Mouse (Mus musculus) MEL (cell line): ENCODE measurements around the gene Fyttd1. TPM values are rescaled to one million over a fixed set of nuclear protein-coding genes. Genes with fewer than 3 reads are reported as not detected.

Experiments
- DNase-seq: peaks from one replicate; pipeline ENCODE4 v3.0.0; 2011; ENCODE audit warnings: low read depth, low spot score
- H3K27ac ChIP-seq: 2 replicates; pipeline ENCODE4 v1.5.1; 2012; ENCODE audit warnings: low read depth, mild to moderate bottlenecking, control low read depth, low read length, moderate library complexity; ENCODE audit not compliant: control insufficient read depth
- H3K27me3 ChIP-seq, 2 experiments: fragments of 150-350 bp in 1 of 2; sonication (generic) in 1 of 2; 2 replicates each; pipeline ENCODE4 v1.6.1; 2012; ENCODE audit warnings: low read length in 2 of 2, mild to moderate bottlenecking in 2 of 2, improper control_type of control experiment in 1 of 2, moderate library complexity in 1 of 2; ENCODE audit not compliant: insufficient read depth in 2 of 2, control insufficient read depth in 1 of 2
- H3K36me3 ChIP-seq, 2 experiments: 2 replicates each; pipeline ENCODE4 v1.6.1; 2012 to 2014; ENCODE audit warnings: low read length in 2 of 2, improper control_type of control experiment in 1 of 2, inconsistent platforms in 1 of 2, mild to moderate bottlenecking in 1 of 2; ENCODE audit not compliant: insufficient read depth in 2 of 2, control insufficient read depth in 1 of 2
- H3K4me1 ChIP-seq, 2 experiments: fragments of 150-350 bp in 1 of 2; sonication (generic) in 1 of 2; 2 replicates each; pipeline ENCODE4 v1.6.1; 2012; ENCODE audit warnings: low read length in 2 of 2, improper control_type of control experiment in 1 of 2, mild to moderate bottlenecking in 1 of 2; ENCODE audit not compliant: insufficient read depth in 2 of 2, control insufficient read depth in 1 of 2
- H3K4me3 ChIP-seq, 2 experiments: fragments of 150-350 bp in 1 of 2; sonication (generic) in 1 of 2; 2 replicates each; pipeline ENCODE4 v1.5.1; 2012; ENCODE audit warnings: low read depth in 2 of 2, low read length in 2 of 2, mild to moderate bottlenecking in 2 of 2, moderate library complexity in 2 of 2, control low read depth in 1 of 2, improper control_type of control experiment in 1 of 2; ENCODE audit not compliant: control insufficient read depth in 1 of 2, insufficient read depth in 1 of 2
- H3K79me2 ChIP-seq: 2 replicates; pipeline ENCODE4 v1.6.1; 2012; ENCODE audit warnings: mild to moderate bottlenecking, low read length, moderate library complexity; ENCODE audit not compliant: control insufficient read depth, poor library complexity, insufficient read depth
- H3K9ac ChIP-seq: 2 replicates; pipeline ENCODE4 v1.6.1; 2012; ENCODE audit warnings: low read depth, mild to moderate bottlenecking, control low read depth, low read length, moderate library complexity; ENCODE audit not compliant: control insufficient read depth, poor library complexity, severe bottlenecking
- H3K9me3 ChIP-seq: fragments of 150-350 bp; sonication (generic); replicated peaks from 2 replicates; pipeline ENCODE4 v1.6.1; 2012; ENCODE audit warnings: mild to moderate bottlenecking, low read length, improper control_type of control experiment, moderate library complexity; ENCODE audit not compliant: insufficient read depth
- BHLHE40 ChIP-seq: IDR thresholded peaks from 2 replicates; pipeline ENCODE4 v1.6.1; 2012; ENCODE audit warnings: low read depth, mild to moderate bottlenecking, inconsistent platforms, low read length, improper control_type of control experiment, borderline replicate concordance
- CHD1 ChIP-seq: IDR thresholded peaks from 2 replicates; pipeline ENCODE4 v1.6.1; 2012; ENCODE audit warnings: low read depth, mild to moderate bottlenecking, inconsistent platforms, low read length, improper control_type of control experiment
- CHD2 ChIP-seq: IDR thresholded peaks from 2 replicates; pipeline ENCODE4 v1.6.1; 2011; ENCODE audit warnings: low read length, improper control_type of control experiment
- CTCF ChIP-seq, 3 experiments: IDR thresholded peaks in 2 of 3; conservative IDR thresholded peaks in 1 of 3; 2 replicates each; pipeline ENCODE4 v1.5.1; 2011 to 2012; ENCODE audit warnings: low read length in 3 of 3, low read depth in 2 of 3, mild to moderate bottlenecking in 2 of 3, improper control_type of control experiment in 1 of 3, inconsistent platforms in 1 of 3, mixed read lengths in 1 of 3, moderate library complexity in 1 of 3; ENCODE audit not compliant: control insufficient read depth in 1 of 3, insufficient read depth in 1 of 3, poor library complexity in 1 of 3, severe bottlenecking in 1 of 3
- E2F4 ChIP-seq: IDR thresholded peaks from 2 replicates; pipeline ENCODE4 v1.6.1; 2011; ENCODE audit warnings: low read depth, low read length, improper control_type of control experiment, borderline replicate concordance
- ELF1 ChIP-seq: IDR thresholded peaks from 2 replicates; pipeline ENCODE4 v1.6.1; 2014; ENCODE audit warnings: low read depth, mild to moderate bottlenecking, inconsistent platforms, low read length, improper control_type of control experiment, moderate library complexity
- EP300 ChIP-seq, 2 experiments: IDR thresholded peaks; 2 replicates each; pipeline ENCODE4 v1.6.1; 2011; ENCODE audit warnings: improper control_type of control experiment in 2 of 2, low read length in 2 of 2, low read depth in 1 of 2, mild to moderate bottlenecking in 1 of 2
- ETS1 ChIP-seq: IDR thresholded peaks from 2 replicates; pipeline ENCODE4 v1.6.1; 2012; ENCODE audit warnings: low read depth, mild to moderate bottlenecking, inconsistent platforms, low read length, improper control_type of control experiment, moderate library complexity
- GABPA ChIP-seq: IDR thresholded peaks from 2 replicates; pipeline ENCODE4 v1.6.1; 2012; ENCODE audit warnings: low read depth, mild to moderate bottlenecking, inconsistent platforms, low read length, improper control_type of control experiment, moderate library complexity
- GATA1 ChIP-seq: IDR thresholded peaks from 2 replicates; pipeline ENCODE4 v1.6.1; 2011; ENCODE audit warnings: low read depth, low read length, improper control_type of control experiment
- HCFC1 ChIP-seq: IDR thresholded peaks from 2 replicates; pipeline ENCODE4 v1.6.1; 2012; ENCODE audit warnings: low read depth, mild to moderate bottlenecking, inconsistent platforms, low read length, improper control_type of control experiment, moderate library complexity
- JUND ChIP-seq: IDR thresholded peaks from 2 replicates; pipeline ENCODE4 v1.6.1; 2011; ENCODE audit warnings: low read depth, mild to moderate bottlenecking, improper control_type of control experiment, low read length
- KAT2A ChIP-seq: conservative IDR thresholded peaks from 2 replicates; pipeline ENCODE4 v1.6.1; 2012; ENCODE audit warnings: low read depth, low read length, improper control_type of control experiment, inconsistent platforms
- MAFK ChIP-seq: IDR thresholded peaks from 2 replicates; pipeline ENCODE4 v1.6.1; 2011; ENCODE audit warnings: low read depth, mild to moderate bottlenecking, low read length, improper control_type of control experiment, borderline replicate concordance
- MAX ChIP-seq: IDR thresholded peaks from 2 replicates; pipeline ENCODE4 v1.6.1; 2011; ENCODE audit warnings: low read length, improper control_type of control experiment
- MEF2A ChIP-seq: IDR thresholded peaks from 2 replicates; pipeline ENCODE4 v1.6.1; 2014; ENCODE audit warnings: low read depth, mild to moderate bottlenecking, inconsistent platforms, low read length, improper control_type of control experiment; ENCODE audit not compliant: poor library complexity, insufficient replicate concordance, severe bottlenecking; ENCODE audit errors: extremely low read depth
- MXI1 ChIP-seq: IDR thresholded peaks from 2 replicates; pipeline ENCODE4 v1.6.1; 2011; ENCODE audit warnings: mild to moderate bottlenecking, low read depth, low read length, improper control_type of control experiment
- MYB ChIP-seq: IDR thresholded peaks from 2 replicates; pipeline ENCODE4 v1.6.1; 2011; ENCODE audit warnings: mild to moderate bottlenecking, low read depth, low read length, improper control_type of control experiment
- MYC ChIP-seq: IDR thresholded peaks from 2 replicates; pipeline ENCODE4 v1.6.1; 2011; ENCODE audit warnings: low read depth, mild to moderate bottlenecking, low read length, improper control_type of control experiment, moderate library complexity
- NELFE ChIP-seq: IDR thresholded peaks from 2 replicates; pipeline ENCODE4 v1.6.1; 2011; ENCODE audit warnings: low read depth, low read length, improper control_type of control experiment
- NRF1 ChIP-seq: IDR thresholded peaks from 2 replicates; pipeline ENCODE4 v1.6.1; 2014; ENCODE audit warnings: low read depth, mild to moderate bottlenecking, inconsistent platforms, low read length, improper control_type of control experiment, moderate library complexity; ENCODE audit not compliant: poor library complexity, insufficient read depth, severe bottlenecking
- POLR2A ChIP-seq, 2 experiments: IDR thresholded peaks; 2 replicates each; pipeline ENCODE4 v1.6.1; 2011 to 2012; ENCODE audit warnings: low read length in 2 of 2, mild to moderate bottlenecking in 2 of 2, control low read depth in 1 of 2, improper control_type of control experiment in 1 of 2, low read depth in 1 of 2, moderate library complexity in 1 of 2; ENCODE audit not compliant: control insufficient read depth in 1 of 2, insufficient read depth in 1 of 2, poor library complexity in 1 of 2
- POLR2AphosphoS2 ChIP-seq: IDR thresholded peaks from 2 replicates; pipeline ENCODE4 v1.6.1; 2011; ENCODE audit warnings: low read length, improper control_type of control experiment
- RAD21 ChIP-seq: IDR thresholded peaks from 2 replicates; pipeline ENCODE4 v1.6.1; 2011; ENCODE audit warnings: mild to moderate bottlenecking, low read depth, low read length, improper control_type of control experiment
- RCOR1 ChIP-seq: IDR thresholded peaks from 2 replicates; pipeline ENCODE4 v1.6.1; 2012; ENCODE audit warnings: low read depth, mild to moderate bottlenecking, inconsistent platforms, low read length, improper control_type of control experiment
- SIN3A ChIP-seq: IDR thresholded peaks from 2 replicates; pipeline ENCODE4 v1.6.1; 2012; ENCODE audit warnings: low read length, improper control_type of control experiment, inconsistent platforms
- SMC3 ChIP-seq: IDR thresholded peaks from 2 replicates; pipeline ENCODE4 v1.6.1; 2011; ENCODE audit warnings: low read depth, low read length, improper control_type of control experiment
- TAL1 ChIP-seq: IDR thresholded peaks from 2 replicates; pipeline ENCODE4 v1.6.1; 2012; ENCODE audit warnings: mild to moderate bottlenecking, inconsistent platforms, low read length, moderate library complexity, mixed read lengths
- TBP ChIP-seq: IDR thresholded peaks from 2 replicates; pipeline ENCODE4 v1.8.0; 2011; ENCODE audit warnings: low read depth, low read length, improper control_type of control experiment
- UBTF ChIP-seq: IDR thresholded peaks from 2 replicates; pipeline ENCODE4 v1.6.1; 2012; ENCODE audit warnings: low read depth, mild to moderate bottlenecking, inconsistent platforms, low read length, improper control_type of control experiment, moderate library complexity, borderline replicate concordance; ENCODE audit not compliant: insufficient read depth
- USF1 ChIP-seq: IDR thresholded peaks from 2 replicates; pipeline ENCODE4 v1.6.1; 2014; ENCODE audit warnings: low read depth, mild to moderate bottlenecking, inconsistent platforms, low read length, improper control_type of control experiment, moderate library complexity
- USF2 ChIP-seq, 2 experiments: IDR thresholded peaks; 2 replicates each; pipeline ENCODE4 v1.6.1; 2011 to 2012; ENCODE audit warnings: improper control_type of control experiment in 2 of 2, low read length in 2 of 2, borderline replicate concordance in 1 of 2, inconsistent platforms in 1 of 2, low read depth in 1 of 2, mild to moderate bottlenecking in 1 of 2; ENCODE audit not compliant: insufficient read depth in 1 of 2
- ZC3H11A ChIP-seq: IDR thresholded peaks from 2 replicates; pipeline ENCODE4 v1.6.1; 2012; ENCODE audit warnings: low read depth, mild to moderate bottlenecking, inconsistent platforms, low read length, improper control_type of control experiment
- ZMIZ1 ChIP-seq: IDR thresholded peaks from 2 replicates; pipeline ENCODE4 v1.6.1; 2012; ENCODE audit warnings: low read depth, mild to moderate bottlenecking, inconsistent platforms, low read length, improper control_type of control experiment, moderate library complexity
- ZNF384 ChIP-seq: IDR thresholded peaks from 2 replicates; pipeline ENCODE4 v1.6.1; 2012; ENCODE audit warnings: low read depth, mild to moderate bottlenecking, inconsistent platforms, low read length, improper control_type of control experiment
- polyA plus RNA-seq, 2 experiments: library from polyadenylated mRNA; stranded (reverse) in 1 of 2; unstranded in 1 of 2; fragments of >175 nt in 1 of 2; fragments of >200 nt in 1 of 2; gene quantifications; 2 replicates each; pipeline versions ENCODE4 v1.2.1 to v1.2.4; 2012; ENCODE audit warnings: low replicate concordance in 2 of 2, low read depth in 1 of 2; ENCODE audit not compliant: insufficient read length in 2 of 2, insufficient read depth in 1 of 2, missing spikeins in 1 of 2
- total RNA-seq: library from RNA; depleted of rRNA; stranded (reverse); fragments of 300-350 nt; gene quantifications from 2 replicates; pipeline ENCODE4 v1.2.3, GENCODE M21; 2012

Fyttd1 gene
- total and polyA plus RNA-seq, 3 experiments: 44.3 to 76.0 TPM; not detected in 1

- Histone ChIP-seq H3K9me3 (no peaks in the 10 kb centered on the region), H3K9ac (peak within 1 kb of the TSS; percentile 96), H3K79me2 (peaks cover 24% of the 10 kb centered on the region), H3K4me1 (peaks cover 10 to 20% of the 10 kb centered on the region in 2 experiments), H3K36me3 (peaks cover 2 to 28% of the 10 kb centered on the region in 2 experiments; a peak in 3 of 4 replicates), H3K27ac (peak within 1 kb of the TSS; percentile 65), H3K4me3 (peak within 1 kb of the TSS; percentile 85 to 98), H3K27me3 (no peaks in the 10 kb centered on the region)
- peak; percentile 93 for DNase-seq
- TF ChIP-seq MYC (peak; percentile 73; the same call in 1 of the 2 replicates), MAFK (no peak), NELFE (peak; percentile 96), RCOR1 (no peak), MYB (no peak), ZC3H11A (no peak), KAT2A (no peak; the same call in 1 of the 2 replicates), POLR2A (IDR thresholded peaks at IDR 0.05; ENCODE audit: control insufficient read depth in 1 of 2, insufficient read depth in 1 of 2, low read depth in 1 of 2, low read length in 2 of 2, poor library complexity in 1 of 2) (peak; percentile 92 to 96), ZNF384 (no peak), CHD1 (no peak), RAD21 (no peak), NRF1 (peak; percentile 96), SMC3 (no peak), ZMIZ1 (peak; percentile 85), GATA1 (no peak), MEF2A (0 out of 2 replicates have a peak, but pooled peaks have one; percentile 10), MXI1 (peak; percentile 79), TAL1 (no peak), POLR2AphosphoS2 (peak; percentile 88; the same call in 1 of the 2 replicates), CHD2 (no peak), JUND (no peak), MAX (peak; percentile 36; the same call in 1 of the 2 replicates), SIN3A (peak; percentile 32), USF1 (peak; percentile 13; the same call in 1 of the 2 replicates), EP300 (IDR thresholded peaks at IDR 0.05; ENCODE audit: low read depth in 1 of 2, low read length in 2 of 2) (no peak), HCFC1 (peak; percentile 70), UBTF (peak; percentile 92; the same call in 1 of the 2 replicates), BHLHE40 (no peak), USF2 (IDR thresholded peaks at IDR 0.05; ENCODE audit: borderline replicate concordance in 1 of 2, insufficient read depth in 1 of 2, low read depth in 1 of 2, low read length in 2 of 2) (no peak), ETS1 (no peak), ELF1 (peak; percentile 14; the same call in 1 of the 2 replicates), E2F4 (no peak), TBP (peak; percentile 31; the same call in 1 of the 2 replicates), GABPA (no peak), CTCF (IDR thresholded peaks at IDR 0.05 in 2 of 3, conservative IDR thresholded peaks at IDR 0.05 in 1 of 3; ENCODE audit: control insufficient read depth in 1 of 3, insufficient read depth in 1 of 3, low read depth in 2 of 3, low read length in 3 of 3, poor library complexity in 1 of 3, severe bottlenecking in 1 of 3) (no peak)
Observed at GRCm38 (mm10) chr16:32913937-32914881, 36.9 kb downstream of the Fyttd1 start, which contains the start of gene Lrch3. TSS of gene Lrch3 (plus strand) at chr16:32914100.
